ENCODE assay signal across 9 mouse cellular contexts in genomic region chr2:174299771-174300160, GRCm38 (mm10). TPM values are rescaled to one million over a fixed set of nuclear protein-coding genes. Genes with fewer than 3 reads are reported as not detected.
DNase-seq lines count a peak whose midpoint lies in the region; ATAC-seq and TF ChIP-seq lines count a peak whose summit lies in the region.
"Had no signal": no experiment of that assay in that cellular context is flagged by ENCODE, and none has a peak within 500 bp of the region (broad histone marks: within the 10 kb centered on the region; RNA-seq: fewer than 3 reads in every experiment).

No protein-coding gene starts in this region.

- H3K4me2 ChIP-seq in lung, postnatal 0 days (replicated peaks; ENCODE audit: low read depth, low read length): peak overlapping the region; percentile 37
- H3K4me2 ChIP-seq in forebrain, embryonic 16.5 days (ENCODE audit: low read length): peak overlapping the region; percentile 2; the same call in 1 of the 2 replicates
- H3K4me2 ChIP-seq in liver, embryonic 12.5 days: peak overlapping the region; percentile 77
- peak overlapping the region; percentile 45 for H3K4me2 ChIP-seq in stomach, embryonic 16.5 days (ENCODE audit: low read depth, low read length)

- peak overlapping the region; percentile 19; the same call in 1 of the 2 replicates for H3K4me3 ChIP-seq in lung, postnatal 0 days (ENCODE audit: low read depth, low read length)
- H3K4me3 ChIP-seq in forebrain, embryonic 16.5 days (replicated peaks; ENCODE audit: low read length): peak overlapping the region; percentile 10
- H3K4me3 ChIP-seq in liver, embryonic 12.5 days: peak overlapping the region; percentile 62
- peak overlapping the region; percentile 38 for H3K4me3 ChIP-seq in stomach, embryonic 16.5 days (replicated peaks; ENCODE audit: low read length)
- H3K4me3 ChIP-seq: myocyte had no signal

- TF ChIP-seq EP300 in lung, postnatal 0 days (IDR thresholded peaks at IDR 0.05): no peak

- H3K36me3 ChIP-seq in lung, postnatal 0 days (ENCODE audit: insufficient read depth, low read length): no peaks in the 10 kb centered on the region
- no peaks in the 10 kb centered on the region for H3K36me3 ChIP-seq in forebrain, embryonic 16.5 days (ENCODE audit: control insufficient read depth, insufficient read depth)
- H3K36me3 ChIP-seq in liver, embryonic 12.5 days: peaks cover 11% of the 10 kb centered on the region
- peaks cover 19% of the 10 kb centered on the region for H3K36me3 ChIP-seq in stomach, embryonic 16.5 days (ENCODE audit: control insufficient read depth, insufficient read depth, low read length)

- no peak for DNase-seq in lung, postnatal 0 days (ENCODE audit: low spot score)
- DNase-seq in lung, postnatal 10 days: no peak
- DNase-seq in embryo, embryonic 9.5 days (ENCODE audit: extremely low spot score): no peak
- no peak for DNase-seq in layer of hippocampus, adult 18-20 months (ENCODE audit: low spot score in 2 of 2)
- DNase-seq: kidney, postnatal 14 days had no signal

- H3K27ac ChIP-seq in lung, postnatal 0 days (ENCODE audit: low read length): no peak overlapping the region
- no peak overlapping the region for H3K27ac ChIP-seq in forebrain, embryonic 16.5 days (ENCODE audit: low read length)
- no peak overlapping the region for H3K27ac ChIP-seq in liver, embryonic 12.5 days
- no peak overlapping the region for H3K27ac ChIP-seq in stomach, embryonic 16.5 days (ENCODE audit: low read length)

- no peak overlapping the region for H3K9ac ChIP-seq in lung, postnatal 0 days (replicated peaks; ENCODE audit: low read depth)
- no peak overlapping the region for H3K9ac ChIP-seq in forebrain, embryonic 16.5 days (replicated peaks; ENCODE audit: low read depth, low read length)
- no peak overlapping the region for H3K9ac ChIP-seq in liver, embryonic 12.5 days
- H3K9ac ChIP-seq in stomach, embryonic 16.5 days (ENCODE audit: low read length): no peak overlapping the region; the same call in 1 of the 2 replicates

- no peak for ATAC-seq in lung, postnatal 0 days
- no peak for ATAC-seq in forebrain, embryonic 16.5 days
- no peak for ATAC-seq in liver, embryonic 12.5 days
- ATAC-seq in stomach, embryonic 16.5 days (ENCODE audit: insufficient read depth, low FRiP score): no peak

- TF ChIP-seq CTCF in lung, postnatal 0 days (IDR thresholded peaks at IDR 0.05): no peak

- no peaks in the 10 kb centered on the region for H3K4me1 ChIP-seq in lung, postnatal 0 days (ENCODE audit: insufficient read depth, low read depth, low read length)
- peaks cover 20% of the 10 kb centered on the region for H3K4me1 ChIP-seq in forebrain, embryonic 16.5 days (replicated peaks; ENCODE audit: control insufficient read depth, insufficient read depth, low read length)
- H3K4me1 ChIP-seq in liver, embryonic 12.5 days: peaks cover 32% of the 10 kb centered on the region
- peaks cover 10% of the 10 kb centered on the region for H3K4me1 ChIP-seq in stomach, embryonic 16.5 days (ENCODE audit: control insufficient read depth, insufficient read depth, low read length)

- H3K27me3 ChIP-seq in lung, postnatal 0 days (replicated peaks; ENCODE audit: insufficient read depth, low read length): peaks cover 17% of the 10 kb centered on the region
- H3K27me3 ChIP-seq in forebrain, embryonic 16.5 days (replicated peaks; ENCODE audit: control insufficient read depth, insufficient read depth, low read length): peaks cover 28% of the 10 kb centered on the region
- peaks cover 53% of the 10 kb centered on the region for H3K27me3 ChIP-seq in liver, embryonic 12.5 days (replicated peaks)
- peaks cover 19% of the 10 kb centered on the region for H3K27me3 ChIP-seq in stomach, embryonic 16.5 days (ENCODE audit: control insufficient read depth, insufficient read depth, low read length)

- WGBS in lung, postnatal 0 days: 50% methylated on average over 34 of the region's 34 CpGs
- WGBS in forebrain, embryonic 16.5 days: 45% methylated on average over 34 of the region's 34 CpGs
- 52% methylated on average over 34 of the region's 34 CpGs for WGBS in liver, embryonic 12.5 days (ENCODE audit: insufficient replicate concordance)
- WGBS in stomach, embryonic 16.5 days: 53% methylated on average over 34 of the region's 34 CpGs

- H3K9me3 ChIP-seq in lung, postnatal 0 days (ENCODE audit: low read length): no peaks in the 10 kb centered on the region; the same call in 1 of the 2 replicates
- H3K9me3 ChIP-seq in forebrain, embryonic 16.5 days (ENCODE audit: control insufficient read depth, low read length): peaks cover 45% of the 10 kb centered on the region
- H3K9me3 ChIP-seq in liver, embryonic 12.5 days (replicated peaks): peaks cover 57% of the 10 kb centered on the region
- H3K9me3 ChIP-seq in stomach, embryonic 16.5 days (replicated peaks; ENCODE audit: control insufficient read depth, low read length): peaks cover 52% of the 10 kb centered on the region

RNA-seq across cellular contexts. Expression of gene Gnas, which starts 15.6 kb away (rescaled TPM):
- polyA plus RNA-seq in lung, postnatal 0 days (2015; fragmentation: Nextera tagmentation; extraction: Ambion mirVana): 1,238 and 1,252 TPM in 2 replicates
- 1,187 and 1,213 TPM in 2 replicates for polyA plus RNA-seq in forebrain, embryonic 16.5 days (2015; fragmentation: Nextera tagmentation; extraction: Ambion mirVana)
- polyA plus RNA-seq in liver, embryonic 12.5 days (2016; fragmentation: Nextera tagmentation; extraction: Ambion mirVana): 565 and 587 TPM in 2 replicates
- polyA plus RNA-seq in stomach, embryonic 16.5 days (2015; fragmentation: Nextera tagmentation; extraction: Ambion mirVana): 581 and 721 TPM in 2 replicates
- total RNA-seq in layer of hippocampus, adult 18-20 months (2021): 1,000 to 10,000 TPM; 1,915 to 1,929 TPM

RNA-seq across cellular contexts. Expression of gene Gm20721, which starts 46.7 kb away (rescaled TPM):
- 4.8 and 9.6 TPM in 2 replicates for polyA plus RNA-seq in lung, postnatal 0 days (2015; fragmentation: Nextera tagmentation; extraction: Ambion mirVana)
- polyA plus RNA-seq in forebrain, embryonic 16.5 days (2015; fragmentation: Nextera tagmentation; extraction: Ambion mirVana): 11.4 and 13.5 TPM in 2 replicates
- 23.2 and 33.5 TPM in 2 replicates for polyA plus RNA-seq in liver, embryonic 12.5 days (2016; fragmentation: Nextera tagmentation; extraction: Ambion mirVana)
- 34.1 and 63.1 TPM in 2 replicates for polyA plus RNA-seq in stomach, embryonic 16.5 days (2015; fragmentation: Nextera tagmentation; extraction: Ambion mirVana)
- 1 to 10 TPM; 3.1 to 3.2 TPM for total RNA-seq in layer of hippocampus, adult 18-20 months (2021)

Comparison
In these comparisons a context has a peak if more than half of its experiments do, and no peak if none do; other contexts are left out.
1. H3K4me2 ChIP-seq: peak in every context shown above with its lines; median percentile 77 in liver, embryonic 12.5 days; 45 in stomach, embryonic 16.5 days; 37 in lung, postnatal 0 days; 2 in forebrain, embryonic 16.5 days.
2. H3K4me3 ChIP-seq: peak in every context shown above with its lines; median percentile 62 in liver, embryonic 12.5 days; 38 in stomach, embryonic 16.5 days; 19 in lung, postnatal 0 days; 10 in forebrain, embryonic 16.5 days.